Mouse (Mus musculus): ENCODE data around the gene Hdgfl2. TPM values are rescaled to one million over a fixed set of nuclear protein-coding genes. Genes with fewer than 3 reads are reported as not detected.

Gene Hdgfl2
- 79.9 and 96.4 TPM in 2 replicates for total RNA-seq (2014; rRNA removed)
- 99.9 and 114 TPM in 2 replicates for polyA plus RNA-seq (2015; fragmentation: Nextera tagmentation; extraction: Ambion mirVana)

DNA sequence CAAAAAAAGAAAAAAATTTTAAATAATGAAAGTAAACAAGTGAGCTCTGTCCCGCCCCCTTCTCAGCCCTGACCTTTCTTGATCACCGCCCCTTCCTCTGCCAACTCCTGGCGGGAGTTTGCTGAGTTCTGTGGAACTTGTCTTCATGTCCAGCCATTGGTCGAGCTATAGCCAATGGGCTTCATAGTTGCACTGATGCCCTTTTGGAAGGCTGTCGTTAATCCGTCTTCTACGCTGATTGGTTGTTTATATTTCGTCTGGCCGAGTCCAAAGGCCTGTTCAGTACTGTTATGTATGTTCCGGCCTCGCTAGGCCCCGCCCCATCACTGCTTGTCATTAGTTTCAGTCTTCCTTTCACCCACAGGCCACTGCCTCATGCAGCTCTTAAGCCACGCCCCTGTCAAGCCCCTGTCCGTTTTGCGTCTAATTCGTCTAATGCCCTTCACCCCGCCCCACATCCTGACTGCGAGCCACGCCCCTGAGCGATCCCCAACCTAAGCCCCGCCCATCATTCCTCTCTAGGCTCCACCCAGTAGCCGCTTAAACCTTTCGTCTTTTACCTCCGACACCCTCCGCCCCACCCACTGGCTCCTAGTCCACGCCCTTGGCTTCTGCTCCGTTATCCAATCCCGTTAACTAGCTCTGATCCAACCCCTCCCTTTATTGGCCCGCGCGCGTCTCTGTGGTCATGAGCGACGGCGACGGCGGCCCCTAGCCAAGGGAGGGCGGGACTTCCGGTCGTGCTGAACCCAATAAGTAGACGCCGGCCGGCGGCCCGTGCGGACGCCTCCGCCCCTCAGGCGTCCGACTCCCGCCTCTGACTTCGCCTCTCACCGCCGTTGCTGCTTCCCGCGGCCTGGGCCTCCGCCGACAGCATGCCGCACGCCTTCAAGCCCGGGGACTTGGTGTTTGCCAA lies at the start of gene Hdgfl2:
TSS of gene Hdgfl2 (plus strand) at position 755 of the 916 bp plus-strand sequence.
- H3K9me3 ChIP-seq (ENCODE audit: low read length): no peaks in the 10 kb centered on the region
- peak within 1 kb of the TSS; percentile 96 for H3K4me2 ChIP-seq (ENCODE audit: low read depth)
- peaks cover 12% of the 10 kb centered on the region; the same call in 1 of the 2 replicates for H3K36me3 ChIP-seq (ENCODE audit: insufficient read depth)
- H3K27ac ChIP-seq (ENCODE audit: low read depth, low read length): peak within 1 kb of the TSS; percentile 75
- ATAC-seq: peak; percentile 91
- no peaks in the 10 kb centered on the region for H3K27me3 ChIP-seq (ENCODE audit: insufficient read depth, low read length)
- peak within 1 kb of the TSS; percentile 99 for H3K4me3 ChIP-seq (ENCODE audit: low read depth, low read length)
- peak; percentile 99 for DNase-seq
- TF ChIP-seq CTCF (IDR thresholded peaks at IDR 0.05; ENCODE audit: low read depth): no peak
- 1% methylated on average over 58 of the region's 61 CpGs for WGBS
- H3K4me1 ChIP-seq (ENCODE audit: insufficient read depth): peaks cover 14% of the 10 kb centered on the region
- H3K9ac ChIP-seq: peak within 1 kb of the TSS; percentile 71

DNA sequence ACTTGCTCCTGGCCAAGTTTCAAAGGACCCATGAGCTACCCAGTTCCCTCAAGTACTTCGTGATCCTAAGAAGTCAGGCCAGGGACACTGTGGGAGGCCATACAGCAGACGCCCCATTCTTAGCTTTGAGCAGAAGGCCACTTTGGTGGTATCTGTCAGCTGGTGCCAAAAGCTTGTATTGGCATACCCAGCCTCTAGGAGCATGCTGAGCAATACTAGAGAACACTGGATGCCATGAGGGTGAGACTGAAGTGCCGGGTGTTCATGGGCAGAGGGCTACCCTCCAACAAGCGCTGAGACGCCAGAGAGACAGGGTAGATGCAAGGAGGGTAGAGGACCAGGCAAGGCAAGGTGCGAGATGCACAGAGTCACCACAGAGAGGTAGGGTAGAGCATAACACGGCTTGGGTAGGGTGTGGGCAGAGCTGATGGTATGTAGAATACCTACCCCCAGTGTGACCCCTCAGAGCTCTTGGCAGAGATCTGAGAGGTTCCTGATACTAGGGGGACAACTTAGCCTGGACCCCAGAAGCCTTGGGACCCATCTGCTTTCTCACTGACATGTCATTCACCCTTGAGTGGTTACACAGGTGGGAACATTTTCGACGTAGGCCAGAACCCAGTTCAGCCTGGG lies 49.1 kb upstream of the Hdgfl2 start:
- DNase-seq (no peak), ATAC-seq (peak; percentile 9; the same call in 1 of the 2 replicates)
- 86% methylated on average over 9 of the region's 9 CpGs for WGBS
- H3K4me2 ChIP-seq (ENCODE audit: low read depth): no peak overlapping the region
- no peaks in the 10 kb centered on the region for H3K27me3 ChIP-seq (ENCODE audit: insufficient read depth, low read length)
- no peak overlapping the region for H3K9ac ChIP-seq
- TF ChIP-seq CTCF (IDR thresholded peaks at IDR 0.05; ENCODE audit: low read depth): no peak
- no peak overlapping the region for H3K4me3 ChIP-seq (ENCODE audit: low read depth, low read length)
- H3K27ac ChIP-seq (ENCODE audit: low read depth, low read length): no peak overlapping the region
- peaks cover 12% of the 10 kb centered on the region for H3K36me3 ChIP-seq (ENCODE audit: insufficient read depth)
- H3K9me3 ChIP-seq (ENCODE audit: low read length): no peaks in the 10 kb centered on the region
- no peaks in the 10 kb centered on the region; the same call in 1 of the 2 replicates for H3K4me1 ChIP-seq (ENCODE audit: insufficient read depth)

DNA sequence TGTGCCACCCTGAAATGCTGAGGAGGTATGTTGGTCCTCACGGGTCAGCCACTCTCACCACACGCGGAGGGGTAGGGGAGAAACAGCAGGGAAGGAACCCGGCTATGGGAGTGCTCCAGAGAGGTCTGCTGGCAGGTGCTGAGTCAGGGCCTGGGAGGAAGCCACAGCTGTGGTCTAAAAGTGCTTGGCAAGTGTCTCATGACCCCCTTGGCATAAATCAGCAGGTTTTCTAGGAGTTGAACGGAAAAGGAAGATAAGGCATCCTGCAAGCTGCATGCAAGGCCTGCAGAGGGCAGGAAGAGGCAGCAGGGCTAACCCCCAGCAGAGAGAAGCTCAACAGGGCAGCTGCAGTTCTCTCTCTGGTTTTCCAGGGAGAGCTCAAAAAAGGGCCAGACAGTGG lies 48.5 kb upstream of the Hdgfl2 start:
- no peak overlapping the region for H3K4me3 ChIP-seq (ENCODE audit: low read depth, low read length)
- H3K4me2 ChIP-seq (ENCODE audit: low read depth): no peak overlapping the region
- H3K4me1 ChIP-seq (ENCODE audit: insufficient read depth): peaks cover 2% of the 10 kb centered on the region; the same call in 1 of the 2 replicates
- TF ChIP-seq CTCF (IDR thresholded peaks at IDR 0.05; ENCODE audit: low read depth): 0 out of 2 replicates have a peak, but pooled peaks have one; percentile 9
- no peak for ATAC-seq
- no peak for DNase-seq
- H3K27me3 ChIP-seq (ENCODE audit: insufficient read depth, low read length): no peaks in the 10 kb centered on the region
- no peak overlapping the region for H3K9ac ChIP-seq
- no peaks in the 10 kb centered on the region for H3K9me3 ChIP-seq (ENCODE audit: low read length)
- 61% methylated on average over 5 of the region's 5 CpGs for WGBS
- no peak overlapping the region for H3K27ac ChIP-seq (ENCODE audit: low read depth, low read length)
- peaks cover 12% of the 10 kb centered on the region for H3K36me3 ChIP-seq (ENCODE audit: insufficient read depth)

DNA sequence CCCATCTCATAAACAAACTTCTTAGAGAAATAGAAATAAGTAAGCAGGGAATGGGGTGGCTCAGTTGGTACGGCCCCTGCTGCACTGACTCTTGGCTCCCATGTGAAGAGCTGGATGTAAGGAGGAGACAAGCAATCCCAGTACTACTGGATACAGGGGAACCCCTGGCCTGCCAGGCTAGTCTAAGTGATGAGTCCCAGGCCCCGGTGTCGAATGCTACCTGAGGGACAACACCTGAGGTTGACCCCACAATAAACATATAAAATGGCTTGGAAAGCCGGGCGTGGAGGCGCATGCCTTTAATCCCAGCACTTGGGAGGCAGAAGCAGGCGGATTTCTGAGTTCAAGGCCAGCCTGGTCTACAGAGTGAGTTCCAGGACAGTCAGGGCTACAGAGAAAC lies 48.0 kb upstream of the Hdgfl2 start:
- Histone ChIP-seq H3K27ac (ENCODE audit: low read depth, low read length) (no peak overlapping the region), H3K4me2 (ENCODE audit: low read depth) (no peak overlapping the region), H3K4me3 (ENCODE audit: low read depth, low read length) (no peak overlapping the region), H3K9me3 (ENCODE audit: low read length) (no peaks in the 10 kb centered on the region), H3K4me1 (ENCODE audit: insufficient read depth) (peaks cover 2% of the 10 kb centered on the region; the same call in 1 of the 2 replicates), H3K36me3 (ENCODE audit: insufficient read depth) (peaks cover 12% of the 10 kb centered on the region), H3K27me3 (ENCODE audit: insufficient read depth, low read length) (no peaks in the 10 kb centered on the region), H3K9ac (no peak overlapping the region)
- DNase-seq: no peak
- no peak for TF ChIP-seq CTCF (IDR thresholded peaks at IDR 0.05; ENCODE audit: low read depth)
- 92% methylated on average over 7 of the region's 7 CpGs for WGBS
- ATAC-seq: no peak

DNA sequence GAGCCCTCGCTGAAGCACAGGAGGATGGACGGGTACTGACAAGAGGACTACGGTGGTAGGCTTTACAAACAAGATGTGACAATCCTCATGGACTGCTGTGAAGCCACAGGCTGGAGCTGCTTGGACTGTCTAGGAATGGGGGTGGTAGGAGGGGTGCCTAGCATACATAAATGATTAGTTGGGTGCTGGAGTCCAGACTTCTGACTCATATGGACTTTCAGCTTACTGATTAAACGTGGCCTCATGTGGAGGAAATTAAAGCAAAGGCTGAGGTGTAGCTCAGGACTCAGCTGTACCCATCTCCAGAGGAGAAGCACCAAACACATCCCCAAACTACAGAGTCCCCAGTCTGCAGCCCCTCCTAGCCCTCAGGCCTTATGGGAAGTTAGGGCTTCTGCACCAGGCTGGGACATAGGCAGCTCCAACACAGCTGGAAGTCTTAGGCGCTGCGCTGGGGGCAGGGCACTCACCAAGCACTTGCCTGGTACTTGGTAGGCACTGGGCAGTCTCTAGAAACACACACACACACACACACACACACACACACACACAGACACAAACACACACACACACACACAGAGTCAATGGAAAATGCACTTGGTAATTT lies 47.2 kb upstream of the Hdgfl2 start:
- Histone ChIP-seq H3K9me3 (ENCODE audit: low read length) (no peaks in the 10 kb centered on the region), H3K4me2 (ENCODE audit: low read depth) (no peak overlapping the region), H3K4me3 (ENCODE audit: low read depth, low read length) (no peak overlapping the region), H3K36me3 (ENCODE audit: insufficient read depth) (peaks cover 12% of the 10 kb centered on the region), H3K9ac (no peak overlapping the region), H3K27me3 (ENCODE audit: insufficient read depth, low read length) (no peaks in the 10 kb centered on the region), H3K27ac (ENCODE audit: low read depth, low read length) (no peak overlapping the region), H3K4me1 (ENCODE audit: insufficient read depth) (peaks cover 2% of the 10 kb centered on the region; the same call in 1 of the 2 replicates)
- ATAC-seq (no peak), DNase-seq (no peak)
- TF ChIP-seq CTCF (IDR thresholded peaks at IDR 0.05; ENCODE audit: low read depth): no peak
- 76% methylated on average over 6 of the region's 6 CpGs for WGBS

DNA sequence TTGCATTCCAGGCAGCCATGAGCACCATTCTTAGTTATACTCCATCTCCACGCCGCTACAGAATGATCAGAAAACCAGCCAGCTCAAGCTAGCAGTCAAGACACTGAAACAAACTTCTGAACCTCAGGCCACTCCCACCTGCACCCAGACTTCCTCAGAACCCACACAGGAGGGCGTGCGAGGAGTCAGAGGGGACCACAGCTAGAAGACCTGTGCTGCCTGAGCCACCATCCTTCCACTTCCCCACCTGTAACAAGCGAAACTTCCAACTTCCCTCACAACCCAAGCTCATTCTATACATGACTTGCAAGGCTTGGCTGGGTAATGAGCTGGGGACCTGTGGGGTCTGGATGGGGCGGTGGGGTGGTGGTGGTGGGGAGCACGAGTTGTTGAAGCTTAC lies 46.6 kb upstream of the Hdgfl2 start:
- no peak for TF ChIP-seq CTCF (IDR thresholded peaks at IDR 0.05; ENCODE audit: low read depth)
- Histone ChIP-seq H3K4me2 (ENCODE audit: low read depth) (no peak overlapping the region), H3K36me3 (ENCODE audit: insufficient read depth) (peaks cover 12% of the 10 kb centered on the region), H3K27me3 (ENCODE audit: insufficient read depth, low read length) (no peaks in the 10 kb centered on the region), H3K9me3 (ENCODE audit: low read length) (no peaks in the 10 kb centered on the region), H3K9ac (peak overlapping the region; percentile 6; the same call in 1 of the 2 replicates), H3K4me3 (ENCODE audit: low read depth, low read length) (no peak overlapping the region), H3K27ac (ENCODE audit: low read depth, low read length) (no peak overlapping the region), H3K4me1 (ENCODE audit: insufficient read depth) (peaks cover 2% of the 10 kb centered on the region; the same call in 1 of the 2 replicates)
- WGBS: 77% methylated on average over 7 of the region's 7 CpGs
- DNase-seq: no peak
- ATAC-seq: no peak

All from forebrain, postnatal 0 days (tissue).